Mouse (Mus musculus) liver, embryonic 12.5 days (tissue): ENCODE data around the gene Bhlha15. TPM values are rescaled to one million over a fixed set of nuclear protein-coding genes. Genes with fewer than 3 reads are reported as not detected.
A peak's percentile ranks its signal among the peaks of the same experiment; 100 is the strongest.

ENCODE experiments used
- ATAC-seq: fragments of 200-750 bp; cut with Nextera tagmentation; 2 replicates; pipeline ENCODE4 v1.8.0; 2017; ENCODE audit warnings: moderate number of reproducible peaks, mild to moderate bottlenecking, moderate library complexity
- H3K27ac ChIP-seq: fragments of 300-500 bp; sonication (generic); 2 replicates; pipeline ENCODE4 v1.5.1; 2016; ENCODE audit warnings: mild to moderate bottlenecking
- H3K27me3 ChIP-seq: fragments of 300-500 bp; sonication (generic); replicated peaks from 2 replicates; pipeline ENCODE4 v1.6.1; 2016; ENCODE audit warnings: mild to moderate bottlenecking, moderate library complexity
- H3K36me3 ChIP-seq: fragments of 300-500 bp; sonication (generic); 2 replicates; pipeline ENCODE4 v1.6.1; 2016; ENCODE audit warnings: mild to moderate bottlenecking, moderate library complexity
- H3K4me1 ChIP-seq: fragments of 300-500 bp; sonication (generic); 2 replicates; pipeline ENCODE4 v1.6.1; 2016
- H3K4me2 ChIP-seq: fragments of 300-500 bp; sonication (generic); 2 replicates; pipeline ENCODE4 v1.6.1; 2016; ENCODE audit warnings: mild to moderate bottlenecking, moderate library complexity
- H3K4me3 ChIP-seq: fragments of 300-500 bp; sonication (generic); 2 replicates; pipeline ENCODE4 v1.5.1; 2016; ENCODE audit warnings: mild to moderate bottlenecking, moderate library complexity
- H3K9ac ChIP-seq: fragments of 300-500 bp; sonication (generic); 2 replicates; pipeline ENCODE4 v1.6.1; 2016; ENCODE audit warnings: mild to moderate bottlenecking, moderate library complexity
- H3K9me3 ChIP-seq: fragments of 300-500 bp; sonication (generic); replicated peaks from 2 replicates; pipeline ENCODE4 v1.6.1; 2016; ENCODE audit warnings: mild to moderate bottlenecking, moderate library complexity
- WGBS: fragments of 180-500 bp; shearing (Covaris S2); methylation state at CpG from one replicate; pipeline ENCODE4 v1.1.7; 2016; ENCODE audit not compliant: insufficient replicate concordance; 5-methylcytosine and 5-hydroxymethylcytosine counted together
- polyA plus RNA-seq: library from polyadenylated mRNA; unstranded; fragments of >200 nt; fragmentation: Nextera tagmentation; extraction: Ambion mirVana; gene quantifications from 2 replicates; pipeline ENCODE4 v1.2.1, GENCODE M21; 2016

Bhlha15 gene
- polyA plus RNA-seq, 1 experiment from 2014 or later, result 0.94 TPM

- H3K9ac ChIP-seq, result no peak overlapping the region
- no peak overlapping the region for H3K27ac ChIP-seq
- 84% methylated on average over 8 of the region's 8 CpGs for WGBS
- H3K4me1 ChIP-seq, result no peaks in the 10 kb centered on the region
- no peaks in the 10 kb centered on the region for H3K9me3 ChIP-seq
- H3K27me3 ChIP-seq, result no peaks in the 10 kb centered on the region
- peaks cover 85% of the 10 kb centered on the region for H3K36me3 ChIP-seq
- no peak overlapping the region for H3K4me3 ChIP-seq
- H3K4me2 ChIP-seq, result no peak overlapping the region
- ATAC-seq, result no peak
Measured at GRCm38 (mm10) chr5:144169275-144169975, 20.7 kb upstream of the Bhlha15 start.

GRCm38 (mm10) chr5:144173648-144174047, 16.4 kb upstream of the Bhlha15 start:
- Histone ChIP-seq H3K4me3 (no peak overlapping the region), H3K9ac (no peak overlapping the region), H3K9me3 (no peaks in the 10 kb centered on the region), H3K27ac (no peak overlapping the region), H3K27me3 (no peaks in the 10 kb centered on the region), H3K4me2 (no peak overlapping the region), H3K36me3 (peaks cover 93% of the 10 kb centered on the region), H3K4me1 (no peaks in the 10 kb centered on the region)
- ATAC-seq, result no peak
- 87% methylated on average over 18 of the region's 18 CpGs for WGBS

GRCm38 (mm10) chr5:144178216-144178615, 11.9 kb upstream of the Bhlha15 start:
- H3K27me3 ChIP-seq, result no peaks in the 10 kb centered on the region
- H3K9ac ChIP-seq, result no peak overlapping the region
- 59% methylated on average over 6 of the region's 6 CpGs for WGBS
- H3K4me1 ChIP-seq, result peaks cover 16% of the 10 kb centered on the region
- ATAC-seq, result no peak
- no peak overlapping the region for H3K4me2 ChIP-seq
- no peaks in the 10 kb centered on the region for H3K9me3 ChIP-seq
- H3K36me3 ChIP-seq, result peaks cover 71% of the 10 kb centered on the region
- no peak overlapping the region for H3K4me3 ChIP-seq
- no peak overlapping the region for H3K27ac ChIP-seq

GRCm38 (mm10) chr5:144181249-144181648, 8.8 kb upstream of the Bhlha15 start:
- 69% methylated on average over 7 of the region's 7 CpGs for WGBS
- Histone ChIP-seq H3K27me3 (no peaks in the 10 kb centered on the region), H3K36me3 (peaks cover 60% of the 10 kb centered on the region), H3K4me1 (peaks cover 17% of the 10 kb centered on the region), H3K27ac (no peak overlapping the region), H3K9ac (no peak overlapping the region), H3K9me3 (no peaks in the 10 kb centered on the region), H3K4me3 (no peak overlapping the region), H3K4me2 (no peak overlapping the region)
- ATAC-seq, result no peak

- H3K27ac ChIP-seq, result no peak overlapping the region
- no peaks in the 10 kb centered on the region for H3K27me3 ChIP-seq
- no peak overlapping the region for H3K4me3 ChIP-seq
- WGBS, result 42% methylated on average over 20 of the region's 20 CpGs
- H3K9ac ChIP-seq, result peak overlapping the region; percentile 39; the same call in 1 of the 2 replicates
- H3K9me3 ChIP-seq, result no peaks in the 10 kb centered on the region
- peaks cover 56% of the 10 kb centered on the region for H3K36me3 ChIP-seq
- 0 out of 2 replicates have a peak, but pooled peaks have one; percentile 23 for ATAC-seq
- peak overlapping the region; percentile 3; the same call in 1 of the 2 replicates for H3K4me2 ChIP-seq
- H3K4me1 ChIP-seq, result peaks cover 17% of the 10 kb centered on the region
Measured at GRCm38 (mm10) chr5:144182542-144183247, 7.4 kb upstream of the Bhlha15 start.

- no peak for ATAC-seq
- Histone ChIP-seq H3K9me3 (no peaks in the 10 kb centered on the region), H3K4me1 (peaks cover 17% of the 10 kb centered on the region), H3K27ac (no peak overlapping the region), H3K4me2 (peak overlapping the region; percentile 3; the same call in 1 of the 2 replicates), H3K4me3 (no peak overlapping the region), H3K36me3 (peaks cover 53% of the 10 kb centered on the region), H3K9ac (no peak overlapping the region), H3K27me3 (no peaks in the 10 kb centered on the region)
- WGBS, result 64% methylated on average over 8 of the region's 8 CpGs
Measured at GRCm38 (mm10) chr5:144183248-144183559, 6.9 kb upstream of the Bhlha15 start.

GRCm38 (mm10) chr5:144183647-144184335, 6.3 kb upstream of the Bhlha15 start:
- no peak overlapping the region for H3K27ac ChIP-seq
- H3K27me3 ChIP-seq, result no peaks in the 10 kb centered on the region
- H3K4me1 ChIP-seq, result peaks cover 17% of the 10 kb centered on the region
- H3K4me3 ChIP-seq, result no peak overlapping the region
- H3K9ac ChIP-seq, result no peak overlapping the region
- H3K36me3 ChIP-seq, result peaks cover 51% of the 10 kb centered on the region
- 82% methylated on average over 7 of the region's 7 CpGs for WGBS
- no peaks in the 10 kb centered on the region for H3K9me3 ChIP-seq
- H3K4me2 ChIP-seq, result no peak overlapping the region
- no peak for ATAC-seq

- no peak for ATAC-seq
- H3K4me2 ChIP-seq, result no peak overlapping the region
- H3K4me3 ChIP-seq, result no peak overlapping the region
- no peak overlapping the region for H3K9ac ChIP-seq
- H3K9me3 ChIP-seq, result no peaks in the 10 kb centered on the region
- peaks cover 44% of the 10 kb centered on the region for H3K36me3 ChIP-seq
- 87% methylated on average over 21 of the region's 21 CpGs for WGBS
- H3K27ac ChIP-seq, result no peak overlapping the region
- H3K27me3 ChIP-seq, result no peaks in the 10 kb centered on the region
- peaks cover 23% of the 10 kb centered on the region for H3K4me1 ChIP-seq
Measured at GRCm38 (mm10) chr5:144184350-144185045, 5.6 kb upstream of the Bhlha15 start.

GRCm38 (mm10) chr5:144188422-144188821, 1.7 kb upstream of the Bhlha15 start:
- Histone ChIP-seq H3K9ac (no peak overlapping the region), H3K4me3 (no peak overlapping the region), H3K4me1 (peaks cover 31% of the 10 kb centered on the region), H3K27ac (no peak overlapping the region), H3K36me3 (peaks cover 32% of the 10 kb centered on the region), H3K27me3 (no peaks in the 10 kb centered on the region), H3K4me2 (no peak overlapping the region), H3K9me3 (no peaks in the 10 kb centered on the region)
- whole genome bisulfite sequencing, result 76% methylated on average over 6 of the region's 6 CpGs
- ATAC-seq, result no peak

GRCm38 (mm10) chr5:144189327-144189726, 759 bp upstream of the Bhlha15 start:
- WGBS, result 56% methylated on average over 7 of the region's 7 CpGs
- Histone ChIP-seq H3K27me3 (no peaks in the 10 kb centered on the region), H3K36me3 (peaks cover 32% of the 10 kb centered on the region), H3K27ac (no peak overlapping the region), H3K4me1 (peaks cover 31% of the 10 kb centered on the region), H3K4me3 (no peak overlapping the region), H3K9ac (no peak overlapping the region), H3K4me2 (peak overlapping the region; percentile 72), H3K9me3 (no peaks in the 10 kb centered on the region)
- no peak for ATAC-seq

- Histone ChIP-seq H3K36me3 (peaks cover 15% of the 10 kb centered on the region), H3K9me3 (no peaks in the 10 kb centered on the region), H3K9ac (no peak overlapping the region), H3K27me3 (no peaks in the 10 kb centered on the region), H3K27ac (no peak overlapping the region), H3K4me3 (no peak overlapping the region), H3K4me2 (peak overlapping the region; percentile 72), H3K4me1 (peaks cover 31% of the 10 kb centered on the region)
- no peak for ATAC-seq
- WGBS, result 86% methylated on average over 23 of the region's 23 CpGs
Measured at GRCm38 (mm10) chr5:144191026-144191425, 940 bp downstream of the Bhlha15 start.
